Mouse (Mus musculus) forebrain, embryonic 12.5 days (tissue): Measurements from ENCODE around the gene Dclre1b. TPM values are rescaled to one million over a fixed set of nuclear protein-coding genes. Genes with fewer than 3 reads are reported as not detected.
A peak's percentile ranks its signal among the peaks of the same experiment; 100 is the strongest.
"Not testable (repeated sequence)": the region's sequence is repeated elsewhere in the genome, so short reads cannot be mapped to it uniquely, and the experiment has no call there.

Source experiments
- ATAC-seq: fragments of 200-750 bp; cut with Nextera tagmentation; 2 replicates; pipeline ENCODE4 v1.8.0; 2017; ENCODE audit warnings: moderate TSS enrichment; ENCODE audit not compliant: low FRiP score
- H3K27ac ChIP-seq: fragments of 300-500 bp; sonication (generic); 2 replicates; pipeline ENCODE4 v1.5.1; 2016; ENCODE audit warnings: mild to moderate bottlenecking
- H3K27me3 ChIP-seq: fragments of 300-500 bp; sonication (generic); 2 replicates; pipeline ENCODE4 v1.6.1; 2016; ENCODE audit warnings: mild to moderate bottlenecking
- H3K36me3 ChIP-seq: fragments of 300-500 bp; sonication (generic); replicated peaks from 2 replicates; pipeline ENCODE4 v1.6.1; 2016; ENCODE audit warnings: mild to moderate bottlenecking
- H3K4me1 ChIP-seq: fragments of 300-500 bp; sonication (generic); 2 replicates; pipeline ENCODE4 v1.6.1; 2016
- H3K4me2 ChIP-seq: fragments of 300-500 bp; sonication (generic); 2 replicates; pipeline ENCODE4 v1.6.1; 2016; ENCODE audit warnings: mild to moderate bottlenecking, moderate library complexity
- H3K4me3 ChIP-seq: fragments of 300-500 bp; sonication (generic); replicated peaks from 2 replicates; pipeline ENCODE4 v1.5.1; 2016; ENCODE audit warnings: mild to moderate bottlenecking
- H3K9ac ChIP-seq: fragments of 300-500 bp; sonication (generic); 2 replicates; pipeline ENCODE4 v1.6.1; 2016; ENCODE audit warnings: mild to moderate bottlenecking
- H3K9me3 ChIP-seq: fragments of 300-500 bp; sonication (generic); 2 replicates; pipeline ENCODE4 v1.6.1; 2016
- WGBS: fragments of 180-500 bp; shearing (Covaris S2); methylation state at CpG from one replicate; pipeline ENCODE4 v1.1.7; 2016; 5-methylcytosine and 5-hydroxymethylcytosine counted together
- polyA plus RNA-seq: library from polyadenylated mRNA; unstranded; fragments of >200 nt; fragmentation: Nextera tagmentation; extraction: Ambion mirVana; gene quantifications from 2 replicates; pipeline ENCODE4 v1.2.1, GENCODE M21; 2016

The Dclre1b gene
- polyA plus RNA-seq, 1 experiment from 2014 or later: 32.4 TPM

DNA sequence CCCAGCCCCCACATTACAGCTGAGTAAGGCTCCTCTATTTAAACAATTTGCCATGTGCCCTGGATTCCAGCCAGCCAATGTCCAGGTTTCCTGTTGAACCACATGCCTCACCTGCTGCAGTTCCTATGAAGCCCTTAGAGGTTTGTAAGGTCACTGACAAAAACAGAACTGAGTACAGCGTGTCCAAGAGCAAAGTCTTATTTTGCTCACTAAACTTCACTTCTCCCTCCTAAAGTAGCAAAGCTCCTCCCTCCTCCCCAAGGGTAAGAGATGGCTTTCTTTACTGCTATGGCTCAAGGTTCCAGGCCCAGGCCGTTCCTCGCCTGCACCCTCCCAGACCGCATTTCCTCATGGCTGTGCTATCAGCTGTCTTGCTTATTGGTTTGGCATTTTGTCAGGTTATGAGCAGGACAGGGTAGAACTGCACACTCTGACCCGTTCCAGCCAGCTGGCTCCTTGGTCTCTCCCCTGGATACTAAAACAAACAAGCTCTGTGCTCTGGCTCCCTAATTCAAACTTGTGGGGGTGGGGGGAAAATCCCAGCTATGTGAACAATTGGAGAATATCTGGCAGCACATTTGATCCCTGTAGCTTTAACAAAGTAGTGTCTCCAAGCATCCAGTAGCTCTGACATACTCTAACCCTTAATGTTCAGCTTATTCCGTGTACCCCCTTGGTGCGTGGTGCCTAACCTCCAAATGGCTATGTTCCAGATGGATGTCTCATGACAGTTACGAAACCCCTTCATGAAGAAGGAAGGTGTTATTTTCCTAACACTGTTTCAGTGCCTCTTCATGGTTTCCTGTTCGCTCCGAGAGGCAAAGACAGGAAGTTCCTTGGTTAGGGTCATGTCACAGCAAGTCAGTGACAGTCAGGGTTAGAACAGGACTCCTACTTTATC lies 7.4 kb downstream of the Dclre1b start:
- H3K27me3 ChIP-seq: no peaks in the 10 kb centered on the region
- H3K4me3 ChIP-seq: no peak overlapping the region
- no peak overlapping the region for H3K4me2 ChIP-seq
- no peak for ATAC-seq
- H3K9me3 ChIP-seq: no peaks in the 10 kb centered on the region
- 86% methylated on average over 10 of the region's 10 CpGs for WGBS
- H3K27ac ChIP-seq: no peak overlapping the region
- peaks cover 37% of the 10 kb centered on the region for H3K36me3 ChIP-seq
- no peaks in the 10 kb centered on the region for H3K4me1 ChIP-seq
- no peak overlapping the region for H3K9ac ChIP-seq

GRCm38 (mm10) chr3:103799507-103799906 lies 9.7 kb downstream of the Dclre1b start:
- Histone ChIP-seq H3K4me3 (no peak overlapping the region), H3K27me3 (no peaks in the 10 kb centered on the region), H3K9ac (no peak overlapping the region), H3K27ac (no peak overlapping the region), H3K4me1 (no peaks in the 10 kb centered on the region), H3K9me3 (no peaks in the 10 kb centered on the region), H3K4me2 (no peak overlapping the region), H3K36me3 (peaks cover 24% of the 10 kb centered on the region)
- ATAC-seq: no peak
- 82% methylated on average over 2 of the region's 2 CpGs for WGBS

DNA sequence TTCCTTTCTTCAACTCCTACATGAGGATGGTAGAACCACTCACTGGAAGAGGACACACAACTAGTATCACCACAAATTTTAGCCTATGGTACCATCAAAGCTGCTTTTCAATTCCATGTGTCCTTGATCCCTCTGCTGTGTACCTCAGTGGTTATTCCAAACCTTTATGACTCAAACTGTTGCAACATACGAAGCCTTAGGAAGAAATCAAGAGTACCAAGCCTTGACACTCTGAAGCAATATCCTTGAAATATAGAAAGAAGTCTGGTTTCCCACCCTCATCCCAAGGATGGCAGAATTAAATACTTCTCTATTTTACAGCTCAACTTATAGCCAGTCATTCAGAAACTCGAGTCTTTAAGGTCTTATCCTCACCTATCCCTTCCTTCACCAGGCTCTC lies 12.9 kb downstream of the Dclre1b start:
- ATAC-seq: no peak
- Histone ChIP-seq H3K9me3 (no peaks in the 10 kb centered on the region), H3K9ac (no peak overlapping the region), H3K4me3 (no peak overlapping the region), H3K27ac (no peak overlapping the region), H3K27me3 (peaks cover 3% of the 10 kb centered on the region; the same call in 1 of the 2 replicates), H3K4me1 (peaks cover 5% of the 10 kb centered on the region), H3K4me2 (no peak overlapping the region), H3K36me3 (no peaks in the 10 kb centered on the region)
- 68% methylated on average over 2 of the region's 2 CpGs for WGBS

- WGBS: 71% methylated on average over 1 of the region's 1 CpGs
- no peak for ATAC-seq
Observed at GRCm38 (mm10) chr3:103792566-103792965, 16.7 kb downstream of the Dclre1b start.

DNA sequence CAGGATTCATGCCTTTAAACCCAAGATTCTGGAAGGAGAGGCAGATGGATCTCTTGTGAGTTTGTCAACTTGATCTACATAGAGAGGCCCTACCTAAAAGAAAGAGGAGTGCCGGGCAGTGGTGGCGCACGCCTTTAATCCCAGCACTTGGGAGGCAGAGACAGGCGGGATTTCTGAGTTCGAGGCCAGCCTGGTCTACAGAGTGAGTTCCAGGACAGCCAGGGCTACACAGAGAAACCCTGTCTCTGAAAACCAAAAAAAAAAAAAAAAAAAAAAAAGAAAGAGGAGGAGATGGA lies 17.2 kb downstream of the Dclre1b start:
- Histone ChIP-seq H3K4me1 (peaks cover 21% of the 10 kb centered on the region), H3K4me2 (peak overlapping the region; percentile 91; the same call in 1 of the 2 replicates), H3K4me3 (0 out of 2 replicates have a peak overlapping the region, but pooled peaks have one; percentile 97)
- not testable (repeated sequence) for H3K9ac ChIP-seq, ATAC-seq, H3K27me3 ChIP-seq, H3K27ac ChIP-seq, H3K9me3 ChIP-seq, H3K36me3 ChIP-seq
- WGBS: 76% methylated on average over 5 of the region's 5 CpGs

More at GRCm38 (mm10) chr3:103792566-103792965, 16.7 kb downstream of the Dclre1b start:
- H3K27me3 ChIP-seq: peaks cover 3% of the 10 kb centered on the region; the same call in 1 of the 2 replicates
- no peak overlapping the region for H3K9ac ChIP-seq
- H3K4me3 ChIP-seq: no peak overlapping the region
- no peak overlapping the region for H3K4me2 ChIP-seq
- H3K36me3 ChIP-seq: no peaks in the 10 kb centered on the region
- no peak overlapping the region for H3K27ac ChIP-seq
- H3K9me3 ChIP-seq: no peaks in the 10 kb centered on the region
- H3K4me1 ChIP-seq: peaks cover 21% of the 10 kb centered on the region

DNA sequence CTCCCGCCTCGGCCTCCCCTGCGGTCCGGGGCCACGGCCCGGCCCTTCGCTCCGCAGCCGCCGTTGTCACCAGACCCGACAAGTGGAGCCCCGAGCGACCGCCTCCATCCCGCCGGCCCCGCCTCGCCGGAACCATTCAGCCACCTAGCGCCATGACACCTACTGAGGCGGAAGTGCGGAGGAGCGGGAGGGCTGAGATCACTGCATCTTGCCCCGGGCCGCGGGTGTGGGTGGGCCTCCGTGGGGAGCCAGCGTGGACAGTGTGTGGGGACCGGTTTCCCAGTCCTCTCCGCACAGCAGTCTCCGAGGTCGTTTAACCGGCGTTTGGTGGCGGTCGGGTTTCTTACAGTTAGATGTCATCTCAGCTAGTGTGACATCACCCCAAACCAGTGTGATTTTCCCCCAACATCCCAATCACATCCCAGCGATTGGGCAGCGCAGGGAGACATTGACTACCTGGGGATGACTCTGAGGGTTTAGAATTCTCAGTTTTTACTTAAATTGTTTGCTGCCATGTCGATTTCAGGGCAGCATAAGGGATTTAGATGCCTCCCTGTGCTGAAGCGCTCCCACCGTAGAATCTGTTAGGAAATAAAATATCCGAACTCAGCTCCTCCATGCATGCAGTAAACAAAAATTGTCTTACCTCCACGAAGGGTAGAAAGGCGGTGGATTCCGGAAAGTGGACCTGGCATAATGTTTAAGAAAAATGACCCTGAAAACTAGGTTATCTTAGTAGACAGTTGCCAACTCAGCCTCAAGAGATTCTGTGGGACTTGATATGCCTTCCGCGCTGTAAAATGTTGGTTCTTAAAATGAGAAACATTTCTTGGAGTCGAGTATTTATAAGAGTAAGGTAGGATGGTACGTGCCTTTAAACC lies 17.8 kb downstream of the Dclre1b start, which contains the start of gene Hipk1:
TSS of gene Hipk1 (minus strand) at position 334 of the 881 bp plus-strand sequence.
- Histone ChIP-seq H3K4me3 (peak within 1 kb of the TSS; percentile 97), H3K36me3 (no peaks in the 10 kb centered on the region)
- 10% methylated on average over 49 of the region's 49 CpGs for WGBS

DNA sequence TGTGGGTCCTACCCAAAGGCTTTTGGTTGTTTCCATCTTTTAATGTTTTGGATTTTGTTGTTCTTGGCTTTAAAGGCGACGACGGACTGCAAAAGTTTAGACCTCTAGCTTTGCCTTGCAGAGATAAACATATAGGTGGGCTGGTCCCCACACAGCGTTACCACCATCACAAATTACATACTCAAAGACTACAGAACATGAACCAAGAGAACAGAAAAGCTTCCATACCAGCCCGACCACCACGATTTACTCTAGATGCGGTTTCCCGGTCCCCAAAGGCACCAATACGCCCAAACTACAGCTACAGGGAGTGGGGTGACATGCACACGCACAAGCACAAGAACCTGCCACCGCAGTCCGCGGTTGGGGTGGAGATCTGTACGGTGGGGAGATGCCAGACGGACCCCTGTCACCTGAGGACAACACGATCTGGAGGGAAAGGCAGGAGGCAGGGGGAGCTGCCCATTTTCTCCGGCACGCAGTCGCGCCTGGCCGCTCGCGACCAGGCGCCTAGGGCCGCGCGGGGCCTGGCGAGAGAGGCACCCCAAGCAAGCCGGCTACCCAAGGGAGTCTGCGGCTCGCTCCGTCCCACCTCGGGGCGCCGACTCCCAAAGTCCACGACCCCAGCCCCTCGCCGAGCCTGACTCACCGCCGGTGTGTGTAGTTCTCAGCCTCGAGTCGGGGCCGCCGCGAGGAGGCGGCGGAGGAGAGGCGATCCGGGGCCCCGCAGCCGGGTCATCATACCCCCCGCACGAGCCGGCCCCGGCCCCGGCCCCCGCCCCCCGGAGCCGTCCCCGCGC lies 18.7 kb downstream of the Dclre1b start:
- peak overlapping the region; percentile 90 for H3K27ac ChIP-seq
- no peaks in the 10 kb centered on the region for H3K36me3 ChIP-seq
- H3K4me2 ChIP-seq: peak overlapping the region; percentile 91
- no peaks in the 10 kb centered on the region for H3K9me3 ChIP-seq
- peak overlapping the region; percentile 97 for H3K4me3 ChIP-seq
- peaks cover 21% of the 10 kb centered on the region for H3K4me1 ChIP-seq
- peaks cover 3% of the 10 kb centered on the region; the same call in 1 of the 2 replicates for H3K27me3 ChIP-seq
- peak overlapping the region; percentile 96 for H3K9ac ChIP-seq
- ATAC-seq: peak; percentile 79
- WGBS: under 1% methylated on average over 41 of the region's 61 CpGs

More for the DNA sequence above, 17.8 kb downstream of the Dclre1b start, which contains the start of gene Hipk1:
- Histone ChIP-seq H3K4me2 (peak within 1 kb of the TSS; percentile 91), H3K4me1 (peaks cover 21% of the 10 kb centered on the region), H3K27me3 (peaks cover 3% of the 10 kb centered on the region; the same call in 1 of the 2 replicates), H3K9ac (peak within 1 kb of the TSS; percentile 96), H3K27ac (peak within 1 kb of the TSS; percentile 90), H3K9me3 (no peaks in the 10 kb centered on the region)
- peak; percentile 97 for ATAC-seq

- Histone ChIP-seq H3K27ac (peak overlapping the region; percentile 90; the same call in 1 of the 2 replicates), H3K36me3 (no peaks in the 10 kb centered on the region), H3K27me3 (peaks cover 3% of the 10 kb centered on the region; the same call in 1 of the 2 replicates), H3K4me2 (peak overlapping the region; percentile 91), H3K9me3 (no peaks in the 10 kb centered on the region), H3K9ac (peak overlapping the region; percentile 96), H3K4me1 (peaks cover 21% of the 10 kb centered on the region), H3K4me3 (peak overlapping the region; percentile 97)
- 4% methylated on average over 14 of the region's 14 CpGs for WGBS
- no peak for ATAC-seq
Observed at GRCm38 (mm10) chr3:103789891-103790345, 19.3 kb downstream of the Dclre1b start.

DNA sequence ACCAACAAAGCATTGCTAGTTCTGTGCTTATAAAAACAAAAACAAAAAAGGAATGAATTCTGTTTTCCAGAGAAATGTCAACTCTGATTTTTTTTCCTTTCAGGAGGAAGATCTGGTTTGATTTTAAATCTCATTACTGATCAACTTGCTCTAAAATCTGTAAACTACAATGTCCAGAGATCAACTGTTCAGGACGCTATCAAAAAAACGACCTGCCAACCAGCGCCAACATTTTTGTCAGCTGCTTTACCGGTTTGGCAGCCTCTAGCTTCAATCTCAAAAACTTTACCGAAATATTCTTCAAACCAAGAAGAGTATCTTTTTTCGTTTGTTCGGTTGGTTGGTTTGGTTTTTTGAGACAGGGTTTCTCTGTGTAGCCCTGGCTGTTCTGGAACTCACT lies 20.1 kb downstream of the Dclre1b start:
- H3K9me3 ChIP-seq: no peaks in the 10 kb centered on the region
- H3K36me3 ChIP-seq: no peaks in the 10 kb centered on the region
- no peak for ATAC-seq
- H3K4me1 ChIP-seq: peaks cover 21% of the 10 kb centered on the region
- no peak overlapping the region for H3K27ac ChIP-seq
- peaks cover 3% of the 10 kb centered on the region; the same call in 1 of the 2 replicates for H3K27me3 ChIP-seq
- H3K9ac ChIP-seq: no peak overlapping the region
- WGBS: 84% methylated on average over 7 of the region's 7 CpGs
- no peak overlapping the region for H3K4me3 ChIP-seq
- peak overlapping the region; percentile 91; the same call in 1 of the 2 replicates for H3K4me2 ChIP-seq

GRCm38 (mm10) chr3:103787225-103787624 lies 22.0 kb downstream of the Dclre1b start:
- Histone ChIP-seq H3K4me3 (no peak overlapping the region), H3K27ac (no peak overlapping the region), H3K4me2 (no peak overlapping the region), H3K27me3 (no peaks in the 10 kb centered on the region), H3K36me3 (no peaks in the 10 kb centered on the region), H3K9ac (no peak overlapping the region), H3K4me1 (peaks cover 26% of the 10 kb centered on the region), H3K9me3 (no peaks in the 10 kb centered on the region)
- no peak for ATAC-seq
- WGBS: 67% methylated on average over 7 of the region's 7 CpGs

- ATAC-seq: no peak
- 0 out of 2 replicates have a peak, but pooled peaks cover 9% of the 10 kb centered on the region for H3K4me1 ChIP-seq
- H3K4me2 ChIP-seq: no peak overlapping the region
- 88% methylated on average over 4 of the region's 4 CpGs for WGBS
- H3K27me3 ChIP-seq: no peaks in the 10 kb centered on the region
- no peak overlapping the region for H3K27ac ChIP-seq
- no peaks in the 10 kb centered on the region for H3K9me3 ChIP-seq
- peaks cover 2% of the 10 kb centered on the region for H3K36me3 ChIP-seq
- H3K4me3 ChIP-seq: no peak overlapping the region
- no peak overlapping the region for H3K9ac ChIP-seq
Observed at GRCm38 (mm10) chr3:103782844-103783609, 26.2 kb downstream of the Dclre1b start.
